Mouse (Mus musculus) B cell, adult 2 months (primary cell): ENCODE measurements around the gene Robo4.

ENCODE experiments used
- DNase-seq, 2 experiments: peaks; one replicate each; pipeline ENCODE4 v3.0.0; 2022

Robo4 gene

DNA sequence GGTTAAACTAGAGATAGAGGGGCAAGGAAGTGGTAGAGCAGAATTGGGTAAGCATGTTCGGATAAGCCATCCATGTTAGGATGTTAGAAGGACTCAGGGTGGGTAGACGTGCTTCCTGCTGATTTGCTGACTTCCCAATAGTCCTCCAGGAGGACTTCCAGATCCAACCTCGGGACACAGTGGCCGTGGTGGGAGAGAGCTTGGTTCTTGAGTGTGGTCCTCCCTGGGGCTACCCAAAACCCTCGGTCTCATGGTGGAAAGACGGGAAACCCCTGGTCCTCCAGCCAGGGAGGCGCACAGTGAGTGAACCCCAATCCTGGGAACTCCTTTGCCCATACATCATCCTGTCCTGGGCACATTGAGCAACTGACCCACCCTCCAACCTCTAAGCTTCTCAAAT, 1.3 kb downstream of the Robo4 start:
- DNase-seq: no peak

DNA sequence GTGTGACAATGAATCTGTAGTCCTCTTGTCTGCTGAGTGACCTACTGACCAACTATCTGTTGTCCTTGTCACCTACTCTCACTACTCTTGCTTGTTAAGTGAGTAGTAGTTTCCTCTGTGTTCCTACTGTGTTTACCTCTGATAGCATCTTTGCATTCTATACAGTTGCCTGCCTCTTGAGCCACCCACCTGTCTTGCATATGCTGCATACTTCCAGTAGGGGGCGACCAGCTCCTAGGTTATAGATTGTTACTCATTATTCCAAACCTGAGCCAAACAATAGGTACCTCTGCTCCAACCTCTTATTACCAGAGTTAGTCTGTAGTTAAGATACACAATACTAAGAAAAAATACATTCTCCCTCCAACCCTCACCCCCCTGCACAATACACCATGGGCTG, 4.7 kb downstream of the Robo4 start:
- DNase-seq: peak; percentile 59 to 61

DNA sequence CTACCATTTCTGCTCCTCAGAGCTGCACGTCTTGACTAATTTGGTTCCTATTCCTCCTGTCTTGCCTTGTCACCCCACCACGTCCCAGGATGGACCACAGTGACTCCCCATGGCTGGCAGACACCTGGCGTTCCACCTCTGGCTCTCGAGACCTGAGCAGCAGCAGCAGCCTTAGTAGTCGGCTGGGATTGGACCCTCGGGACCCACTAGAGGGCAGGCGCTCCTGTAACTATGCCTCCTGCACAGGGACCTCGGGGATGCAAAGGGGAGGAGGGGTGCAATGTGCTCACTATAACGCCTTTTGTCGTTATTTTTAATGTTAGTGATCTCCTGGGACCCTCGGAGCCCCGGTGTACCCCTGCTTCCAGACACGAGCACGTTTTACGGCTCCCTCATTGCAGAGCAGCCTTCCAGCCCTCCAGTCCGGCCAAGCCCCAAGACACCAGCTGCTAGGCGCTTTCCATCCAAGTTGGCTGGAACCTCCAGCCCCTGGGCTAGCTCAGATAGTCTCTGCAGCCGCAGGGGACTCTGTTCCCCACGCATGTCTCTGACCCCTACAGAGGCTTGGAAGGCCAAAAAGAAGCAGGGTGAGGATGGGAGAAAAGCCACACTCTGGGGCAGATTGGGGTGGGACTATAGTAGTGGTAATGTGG, 6.3 kb downstream of the Robo4 start:
- no peak for DNase-seq

DNA sequence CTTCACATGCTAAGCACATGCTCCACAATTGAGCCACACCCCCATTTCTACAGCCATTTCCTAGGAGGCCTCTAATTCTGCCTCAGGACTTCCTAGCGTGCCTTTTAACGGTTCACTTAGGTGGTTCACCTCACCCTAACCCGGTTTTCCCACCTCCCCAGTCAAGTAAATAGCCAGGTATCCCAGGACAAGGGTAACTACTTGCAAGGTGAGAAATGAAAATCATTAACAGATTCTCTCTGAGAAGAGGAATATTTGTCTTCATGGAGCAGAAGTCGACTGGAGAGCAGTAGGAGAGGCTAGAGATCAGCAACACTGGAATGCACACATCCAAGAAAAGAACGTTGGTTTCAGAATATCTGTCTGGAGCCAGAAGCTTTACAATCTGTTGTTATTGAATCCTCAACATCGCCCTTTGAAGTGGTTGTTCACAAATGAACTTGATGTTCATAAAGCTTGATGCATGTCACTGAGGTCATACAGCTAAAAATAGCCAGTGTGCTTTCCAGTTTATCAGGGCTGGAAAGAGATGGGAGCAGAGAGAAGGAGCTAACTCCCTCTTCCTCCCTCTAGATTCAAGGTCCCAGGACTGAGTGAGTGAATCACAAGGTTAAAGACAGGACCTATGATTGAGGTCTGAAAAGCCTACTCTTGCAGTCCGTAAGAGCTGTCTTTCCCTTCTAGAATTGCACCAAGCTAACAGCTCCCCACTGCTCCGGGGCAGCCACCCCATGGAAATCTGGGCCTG, 8.2 kb downstream of the Robo4 start:
- no peak for DNase-seq

DNA sequence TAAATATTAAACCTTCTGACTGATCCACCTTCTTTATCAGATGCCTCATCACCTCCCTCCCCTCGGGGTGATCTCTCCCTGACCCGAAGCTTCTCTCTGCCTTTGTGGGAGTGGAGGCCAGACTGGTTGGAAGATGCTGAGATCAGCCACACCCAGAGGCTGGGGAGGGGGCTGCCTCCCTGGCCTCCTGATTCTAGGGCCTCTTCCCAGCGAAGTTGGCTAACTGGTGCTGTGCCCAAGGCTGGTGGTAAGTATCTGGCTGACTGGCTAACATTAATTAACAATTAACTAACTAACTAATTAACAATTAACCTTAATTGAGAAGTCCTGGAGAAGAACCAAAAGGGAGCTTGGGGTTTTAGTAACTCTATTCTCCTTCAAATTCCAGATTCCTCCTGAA, 11.3 kb downstream of the Robo4 start:
- no peak for DNase-seq

DNA sequence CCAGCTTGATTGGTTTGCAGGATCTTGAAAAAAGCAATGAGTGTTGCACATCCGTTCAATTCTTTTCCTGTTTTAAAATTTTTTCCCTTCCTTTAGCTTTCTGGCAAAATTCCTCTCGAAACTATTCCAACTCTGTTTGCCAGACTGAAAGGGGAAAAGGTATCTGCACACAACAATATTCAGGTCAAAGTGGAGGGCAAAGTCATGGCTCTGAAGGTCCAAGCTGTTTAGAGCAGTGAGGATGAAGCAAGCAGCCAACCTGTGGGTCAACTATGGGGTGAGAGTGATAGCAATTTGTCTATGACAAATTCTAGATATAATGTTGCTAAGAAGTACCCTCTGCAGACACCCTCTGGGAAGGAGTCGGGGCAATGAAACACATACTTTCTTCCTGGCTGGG, 13.0 kb downstream of the Robo4 start:
- DNase-seq: no peak

DNA sequence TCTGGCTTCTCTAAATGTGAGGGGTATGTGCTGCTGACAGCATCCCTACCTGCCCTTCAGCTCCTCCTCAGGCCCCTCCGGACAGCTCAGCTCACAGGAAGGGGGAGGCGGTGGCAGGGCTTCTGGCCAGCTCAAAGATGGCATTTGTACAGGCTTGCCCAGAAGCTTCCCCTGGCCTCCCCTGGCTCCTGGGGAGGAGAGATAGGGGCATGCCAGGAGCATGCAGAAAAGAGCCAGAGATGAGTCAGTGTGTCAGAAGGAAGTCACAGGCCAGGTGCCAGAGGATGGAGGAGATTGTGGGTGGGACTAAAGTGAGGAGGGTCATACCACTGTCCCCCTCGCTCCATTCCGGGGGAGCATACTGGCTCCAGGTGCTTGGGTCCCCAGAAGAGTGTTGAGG, 17.1 kb downstream of the Robo4 start:
- DNase-seq: no peak

DNA sequence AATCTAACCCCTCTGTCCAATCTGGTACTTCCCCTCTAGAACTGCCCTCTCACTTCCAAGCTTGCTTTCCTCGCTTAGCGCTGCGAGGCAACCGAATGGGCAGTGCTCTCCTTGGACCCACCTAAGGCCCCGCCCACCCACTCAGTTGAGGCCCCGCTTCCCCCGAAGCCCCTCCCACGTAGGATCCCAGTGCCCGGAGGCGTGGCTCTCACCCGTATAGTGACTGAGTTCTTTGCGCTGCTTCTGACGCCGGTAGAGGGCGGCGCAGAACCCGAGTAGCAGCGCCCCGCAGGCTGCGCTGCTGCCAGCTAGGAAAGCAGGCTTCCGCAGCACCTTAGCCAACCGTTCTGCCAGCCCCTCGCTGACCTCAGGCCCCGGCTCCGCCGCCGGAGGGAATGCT, 19.0 kb downstream of the Robo4 start:
- DNase-seq: peak; percentile 80 to 82

DNA sequence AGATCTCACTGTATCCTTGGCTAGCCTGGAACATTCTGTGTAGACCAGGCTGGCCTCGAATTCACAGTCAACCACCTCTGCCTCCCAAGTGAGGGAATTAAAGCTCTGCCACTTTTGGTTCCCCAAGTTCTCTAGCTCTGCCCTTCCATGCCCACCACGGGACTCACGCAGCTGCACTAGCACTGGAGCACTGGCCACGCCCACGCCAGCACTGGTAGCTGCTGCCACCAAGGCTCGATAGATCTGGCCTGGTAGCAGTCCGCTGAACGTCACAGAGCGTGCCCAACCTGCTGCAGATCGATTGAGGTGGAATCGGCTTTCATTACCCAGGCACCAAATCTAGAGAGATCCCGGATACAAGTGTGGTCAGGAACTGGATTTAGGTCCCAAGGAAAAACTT, 19.5 kb downstream of the Robo4 start:
- peak; percentile 54 to 57 for DNase-seq

DNA sequence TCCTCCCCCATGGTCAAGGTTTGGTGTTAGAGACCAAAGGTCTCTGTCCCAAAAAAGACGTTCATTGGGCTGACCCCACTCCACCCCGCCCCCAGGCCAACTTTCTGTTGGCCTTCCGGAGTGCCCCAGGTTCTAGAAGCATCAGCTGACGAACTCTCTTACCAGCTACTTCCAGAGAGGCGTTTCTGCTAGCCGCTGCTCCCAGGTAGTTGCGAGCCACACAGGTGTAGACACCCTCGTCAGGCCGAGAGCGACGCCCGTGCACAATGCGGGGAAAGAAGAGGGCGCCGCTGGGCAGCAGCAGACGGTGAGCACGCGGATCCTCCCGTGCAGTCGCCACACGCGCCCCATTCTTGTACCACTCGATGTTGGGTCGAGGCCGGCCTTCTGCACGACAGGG, 27.6 kb downstream of the Robo4 start:
- no peak for DNase-seq

DNA sequence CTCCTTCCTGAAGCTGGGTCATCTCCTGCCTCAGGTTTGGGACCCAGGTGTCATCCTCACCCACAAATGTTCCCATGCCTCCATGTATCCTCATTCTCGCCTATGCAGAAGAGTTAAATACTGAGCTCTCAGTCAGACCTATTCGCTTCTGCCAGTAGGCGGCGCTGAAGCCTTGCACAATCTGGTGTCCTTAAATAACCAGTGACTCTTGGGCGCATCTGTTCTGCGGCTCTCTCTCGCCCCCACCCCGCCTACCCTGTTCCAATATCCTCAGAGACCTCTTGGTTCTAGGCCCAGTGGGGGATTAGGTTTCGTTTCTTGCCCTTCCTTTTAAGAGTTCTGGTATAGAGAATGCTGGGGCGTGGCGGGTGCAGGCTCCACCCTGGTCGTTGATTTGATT, 28.9 kb downstream of the Robo4 start:
- DNase-seq: peak; percentile 82 to 83

DNA sequence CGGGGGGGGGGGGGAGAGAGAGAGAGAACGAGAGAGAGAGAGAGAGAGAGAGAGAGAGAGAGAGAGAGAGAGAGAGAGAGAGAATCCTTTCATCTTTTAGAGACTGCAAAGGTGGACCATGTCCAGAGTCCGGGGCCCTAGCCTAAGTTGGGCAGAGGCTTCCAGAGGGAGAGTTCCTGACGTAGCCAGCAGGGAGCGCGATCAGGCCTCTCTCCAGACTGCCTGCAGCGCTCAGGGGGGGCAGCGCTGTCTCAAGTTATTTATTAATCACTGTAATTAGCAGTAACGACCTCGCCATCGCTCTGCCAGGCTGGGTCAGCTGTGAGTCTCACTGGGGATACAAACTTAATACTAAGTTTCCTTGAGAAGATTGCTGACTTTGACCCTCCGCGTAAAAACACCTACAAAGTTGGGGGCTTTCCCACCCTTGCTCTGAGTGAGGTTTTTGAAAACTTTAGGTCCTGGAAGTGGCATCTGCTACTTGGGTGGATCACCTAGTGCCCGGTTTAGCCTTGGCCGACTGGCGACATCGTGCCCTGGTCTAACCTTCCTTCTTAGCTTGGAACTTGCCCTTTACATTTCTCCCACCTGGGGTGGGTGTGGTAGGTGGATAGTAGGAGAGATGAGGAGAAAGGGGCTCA, 30.4 kb downstream of the Robo4 start:
- DNase-seq: peak; percentile 24 to 28

DNA sequence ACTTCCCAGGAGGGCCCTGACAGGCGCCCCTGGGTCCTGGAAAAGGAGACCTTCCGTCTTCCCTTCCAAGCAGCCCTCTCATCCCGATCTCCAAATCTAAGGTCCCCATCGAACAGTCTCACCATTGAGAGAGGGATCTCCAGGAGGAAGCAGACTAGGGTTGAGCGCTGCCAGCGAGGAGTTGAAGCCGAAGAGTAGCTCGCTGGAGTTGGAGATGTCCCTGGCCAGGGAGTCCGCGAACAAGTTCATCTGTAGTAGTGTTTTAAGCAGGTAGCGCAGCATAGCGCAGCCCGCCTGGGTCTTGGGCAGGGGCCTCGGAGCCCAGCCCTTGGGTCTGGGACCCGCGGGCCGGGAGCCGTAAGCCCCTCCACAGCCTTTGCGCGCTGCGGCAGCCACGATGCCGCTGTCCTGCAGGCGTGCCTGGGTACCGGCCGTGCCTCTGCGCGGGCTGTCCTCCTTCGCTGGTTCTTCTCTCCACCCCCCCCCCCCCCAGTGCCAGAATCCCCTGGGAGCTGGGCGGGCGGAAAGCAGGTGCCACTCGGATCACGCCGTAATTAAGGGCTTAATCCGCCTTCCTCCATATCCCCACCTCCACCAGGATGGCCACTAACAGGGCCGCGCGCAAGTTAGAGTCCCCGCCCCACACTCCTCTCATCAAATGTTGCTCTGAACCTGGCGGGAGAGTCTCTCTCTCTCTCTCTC, 31.2 kb downstream of the Robo4 start, which contains the start of gene Robo3:
TSS of gene Robo3 (minus strand) at position 527 of the 702 bp plus-strand sequence.
- DNase-seq: no peak

DNA sequence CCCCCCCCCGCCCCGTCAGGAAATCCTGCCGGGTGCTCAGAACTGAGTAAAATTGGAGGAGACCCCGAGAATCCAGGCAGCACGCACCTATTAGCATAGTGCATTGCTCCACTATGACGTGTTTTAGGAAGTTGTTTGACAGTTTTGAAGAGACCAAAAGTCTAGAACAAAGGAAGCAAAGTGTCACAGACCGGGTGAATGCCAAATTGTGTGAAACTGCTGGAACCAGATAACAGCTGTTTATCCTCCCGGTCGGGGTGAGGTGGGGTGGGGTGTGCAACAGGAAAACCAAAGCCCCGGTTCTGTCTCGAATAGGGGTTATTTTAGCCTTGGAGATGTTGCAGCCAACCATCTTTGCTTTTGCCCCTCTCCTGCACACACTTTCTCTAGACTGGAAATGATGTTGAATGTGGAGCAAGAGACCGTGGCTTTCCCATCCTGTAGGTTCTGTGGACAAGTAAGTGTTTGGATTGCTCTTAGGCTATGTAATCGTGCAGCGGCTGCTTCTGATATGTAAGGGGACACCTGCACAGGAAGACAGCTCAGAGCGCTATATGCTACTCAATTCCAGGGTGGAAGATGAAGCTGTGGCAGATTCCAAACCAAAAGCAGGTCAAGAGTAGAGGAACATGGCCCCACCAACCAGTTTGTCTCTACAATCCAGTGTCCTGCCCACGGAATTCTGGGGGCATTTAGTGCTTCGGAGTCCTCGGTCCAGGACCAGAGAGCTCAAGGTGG, 32.3 kb downstream of the Robo4 start:
- no peak for DNase-seq

DNA sequence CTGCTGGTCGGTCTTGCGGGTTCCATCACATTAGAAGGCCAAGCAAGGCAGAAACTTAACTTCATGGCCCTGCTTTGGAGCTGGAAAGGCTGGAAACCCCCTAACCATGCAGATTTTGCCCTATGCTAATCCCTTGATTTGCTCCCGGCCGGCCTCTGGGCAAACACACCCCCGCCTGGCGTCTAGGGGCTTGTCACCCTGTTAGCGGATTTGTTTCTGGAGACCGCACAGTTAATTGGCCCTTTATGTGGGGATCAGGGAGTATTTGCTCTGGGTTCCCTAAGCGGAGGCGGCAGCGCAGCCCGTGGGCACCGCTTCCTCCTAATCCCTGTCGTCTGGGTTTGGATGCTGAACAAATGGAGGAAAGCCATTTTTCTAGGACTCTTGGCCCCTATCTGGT, 33.2 kb downstream of the Robo4 start:
- DNase-seq: no peak

DNA sequence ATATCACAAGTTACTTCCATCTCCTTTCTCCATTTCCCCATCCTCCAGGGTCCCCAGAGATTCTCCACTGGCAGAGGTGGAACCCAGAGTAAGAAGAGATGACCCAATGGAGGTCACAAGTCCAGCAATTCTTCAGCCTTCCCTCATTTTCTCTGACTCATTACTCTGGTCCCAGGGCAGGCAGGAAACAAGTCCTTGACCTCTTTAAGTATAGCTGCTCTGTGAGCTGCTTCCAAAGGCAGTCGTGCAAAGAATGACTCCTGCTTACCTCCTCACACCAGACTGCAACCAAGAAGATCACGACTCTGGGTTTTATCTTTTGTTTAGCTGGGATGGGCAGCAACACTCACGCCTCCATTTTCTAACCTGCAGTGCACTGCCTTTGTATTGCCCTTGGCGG, 33.9 kb downstream of the Robo4 start:
- no peak for DNase-seq

DNA sequence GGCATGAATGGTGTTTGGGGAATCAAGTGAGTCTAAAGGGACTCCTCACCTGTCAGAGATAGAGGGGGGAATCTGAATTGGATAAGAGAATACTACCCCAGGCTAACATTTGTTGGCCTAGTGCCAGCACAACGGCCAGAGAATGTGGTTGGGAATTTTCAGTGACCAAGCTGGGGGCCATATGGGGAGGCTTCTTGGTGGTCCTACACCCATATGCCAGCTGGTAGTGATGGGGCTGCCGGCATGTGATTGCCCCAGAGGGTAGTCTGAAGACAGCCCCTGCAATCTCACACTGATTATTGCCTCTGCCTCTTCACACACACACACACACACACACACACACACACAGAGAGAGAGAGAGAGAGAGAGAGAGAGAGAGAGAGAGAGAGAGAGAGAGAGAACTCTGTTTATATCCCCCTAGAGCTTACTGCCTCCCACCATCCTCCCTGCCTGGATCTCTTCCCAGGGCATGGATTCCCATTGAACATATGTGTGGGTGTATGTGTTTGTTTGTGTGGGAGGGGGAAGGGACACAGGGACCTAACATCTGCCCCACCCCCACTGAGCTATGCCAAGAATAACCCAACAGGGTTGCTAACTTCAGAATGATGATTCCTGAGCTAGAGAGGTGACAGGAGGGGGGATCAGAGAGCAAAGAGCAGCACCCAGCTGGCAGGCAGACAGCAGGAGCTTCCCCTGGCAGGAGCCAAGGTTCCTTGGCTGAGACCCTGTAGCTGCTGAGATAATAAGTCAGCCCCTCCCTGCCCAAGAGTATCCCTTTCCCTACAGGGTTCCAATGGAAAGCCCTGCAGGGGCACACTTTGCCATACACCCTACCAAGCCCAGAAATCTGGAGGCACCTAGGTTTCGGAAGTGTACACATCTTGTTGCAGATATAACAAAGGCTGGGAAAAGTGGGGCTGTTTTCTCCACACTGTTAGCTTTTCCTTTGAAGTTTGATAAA, 36.4 kb downstream of the Robo4 start:
- DNase-seq: no peak

DNA sequence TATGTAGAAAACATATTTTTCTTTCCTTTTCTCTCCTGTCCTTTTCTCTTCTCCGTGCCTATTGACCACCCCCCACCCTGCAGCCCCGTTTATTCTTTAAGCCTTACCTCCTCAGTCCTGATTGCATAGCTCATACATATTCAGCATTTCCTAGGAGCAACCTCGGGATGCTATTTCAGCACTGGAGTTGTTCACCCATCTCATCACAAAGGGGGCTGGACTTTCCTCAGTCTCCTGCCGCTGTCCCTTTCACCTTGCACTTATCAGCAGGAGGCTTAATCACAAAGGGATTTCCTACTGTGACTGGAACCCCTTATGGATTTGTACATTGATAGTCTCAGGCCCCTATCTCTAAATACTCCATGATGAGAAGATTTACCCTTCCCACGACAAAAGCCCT, 50.7 kb downstream of the Robo4 start:
- DNase-seq: no peak

DNA sequence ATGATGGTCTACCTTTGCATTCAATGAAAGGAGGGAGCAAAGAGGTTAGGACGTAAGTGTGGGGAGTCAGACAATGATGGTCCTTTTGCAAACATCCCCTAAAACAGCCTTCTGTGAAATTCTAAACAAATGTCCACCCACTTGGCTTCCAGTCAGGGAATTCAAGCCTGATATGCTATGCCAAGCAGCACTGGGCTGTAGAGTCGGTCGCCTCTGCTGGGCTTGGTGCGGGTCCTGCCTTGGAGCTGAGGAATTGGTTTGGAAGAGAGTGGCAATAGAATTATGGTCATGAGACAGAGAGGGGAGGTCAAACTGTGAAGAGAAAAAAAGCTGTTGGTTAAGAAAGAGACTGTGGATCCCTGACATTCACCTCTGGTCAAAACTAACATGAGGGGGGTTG, 51.6 kb downstream of the Robo4 start:
- no peak for DNase-seq

DNA sequence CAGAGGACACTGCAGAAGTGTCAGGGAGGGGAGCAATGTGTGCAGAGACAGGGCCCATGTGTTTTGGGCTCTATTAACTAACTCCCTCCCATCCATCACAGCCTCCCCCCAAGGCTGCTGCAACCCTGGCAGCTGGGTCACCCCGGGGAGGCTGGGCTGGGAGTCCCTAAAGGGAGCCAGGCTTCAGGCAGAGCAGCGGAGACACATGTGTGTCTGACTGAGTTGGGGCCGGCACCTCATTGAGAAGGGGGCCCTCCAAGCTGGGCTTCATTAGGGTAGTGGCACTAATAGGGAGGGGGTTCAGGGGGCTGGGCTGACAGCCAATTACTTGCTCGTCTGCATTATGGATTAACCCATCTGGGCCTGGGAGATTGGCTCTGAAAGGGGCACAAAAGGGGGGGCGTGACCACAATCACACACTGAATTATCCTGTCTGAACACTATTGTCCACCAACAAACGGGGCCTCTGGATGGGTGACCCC, 52.4 kb downstream of the Robo4 start:
- no peak for DNase-seq

DNA sequence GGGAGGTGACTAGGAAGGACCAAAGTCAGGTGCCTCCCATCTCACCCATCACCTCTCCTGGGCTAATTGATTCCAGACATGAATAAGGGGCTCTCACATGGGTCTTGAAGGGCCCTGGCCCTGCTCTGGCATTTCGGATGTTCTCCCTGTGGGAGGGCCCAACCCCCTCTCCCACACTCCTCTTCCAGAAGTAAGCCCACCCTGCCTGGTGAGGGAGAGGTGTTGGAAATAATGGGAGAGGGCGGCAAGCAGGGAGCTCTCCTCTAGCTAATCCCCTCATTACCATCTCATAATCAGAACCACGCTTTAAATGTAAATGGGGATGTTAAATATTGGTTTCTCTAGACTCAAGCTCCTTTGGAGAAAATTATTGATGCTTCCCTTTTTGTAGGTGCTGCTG, 53.3 kb downstream of the Robo4 start:
- DNase-seq: no peak

DNA sequence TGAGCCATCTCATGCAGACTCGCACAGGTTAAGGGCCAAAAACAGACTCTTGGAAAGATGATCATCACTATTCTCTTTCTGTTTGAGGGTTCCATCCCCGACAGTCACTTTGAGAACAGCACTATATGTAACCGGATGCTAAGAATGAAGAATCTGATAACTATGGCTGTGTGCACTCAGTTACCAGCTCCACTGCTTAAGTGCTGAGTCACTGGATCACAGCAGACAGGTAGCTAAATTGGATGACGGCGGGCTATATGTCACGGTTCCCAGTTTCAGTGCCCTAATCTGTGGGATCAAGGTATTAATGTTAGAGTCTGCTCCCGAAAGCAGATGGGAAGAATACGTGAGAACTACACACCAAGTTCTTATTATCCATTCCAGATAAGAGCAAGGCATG, 54.2 kb downstream of the Robo4 start:
- no peak for DNase-seq
